Mouse (Mus musculus) splenic B cell, adult 2 months (primary cell): ENCODE data around the gene Creb5.

Source experiments
- DNase-seq: peaks from one replicate; pipeline ENCODE4 v3.0.0-alpha.2; 2011; ENCODE audit warnings: low read depth, low spot score
- H3K27me3 ChIP-seq: 2 replicates; pipeline ENCODE4 v1.6.1; 2012; ENCODE audit warnings: mild to moderate bottlenecking, low read length, moderate library complexity, mixed read lengths; ENCODE audit not compliant: control insufficient read depth, poor library complexity, insufficient read depth, severe bottlenecking
- H3K36me3 ChIP-seq: 2 replicates; pipeline ENCODE4 v1.6.1; 2012; ENCODE audit warnings: mild to moderate bottlenecking, low read length, moderate library complexity, mixed read lengths; ENCODE audit not compliant: control insufficient read depth, poor library complexity, insufficient read depth, severe bottlenecking

Gene Creb5

DNA sequence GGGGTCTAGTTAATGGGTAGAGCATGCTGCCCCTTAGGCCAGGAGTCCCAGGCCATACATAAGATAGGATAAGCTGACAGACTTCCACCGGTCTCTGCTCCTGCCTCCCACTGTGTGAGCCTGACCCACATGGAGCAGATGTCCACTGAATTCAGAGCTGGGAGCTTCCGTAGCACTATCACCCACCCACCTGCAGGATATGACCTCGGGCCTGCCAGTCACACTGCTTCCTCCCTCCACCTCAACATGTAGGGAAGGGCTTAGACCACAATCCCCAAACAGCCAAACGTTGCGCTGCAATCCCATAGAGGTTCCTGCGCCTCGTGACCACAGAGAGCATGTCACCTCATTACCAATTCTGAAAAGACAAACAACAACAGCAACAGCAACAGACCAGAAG is 293.3 kb downstream of the Creb5 start:
- Histone ChIP-seq H3K27me3 (no peaks in the 10 kb centered on the region), H3K36me3 (no peaks in the 10 kb centered on the region)
- no peak for DNase-seq

DNA sequence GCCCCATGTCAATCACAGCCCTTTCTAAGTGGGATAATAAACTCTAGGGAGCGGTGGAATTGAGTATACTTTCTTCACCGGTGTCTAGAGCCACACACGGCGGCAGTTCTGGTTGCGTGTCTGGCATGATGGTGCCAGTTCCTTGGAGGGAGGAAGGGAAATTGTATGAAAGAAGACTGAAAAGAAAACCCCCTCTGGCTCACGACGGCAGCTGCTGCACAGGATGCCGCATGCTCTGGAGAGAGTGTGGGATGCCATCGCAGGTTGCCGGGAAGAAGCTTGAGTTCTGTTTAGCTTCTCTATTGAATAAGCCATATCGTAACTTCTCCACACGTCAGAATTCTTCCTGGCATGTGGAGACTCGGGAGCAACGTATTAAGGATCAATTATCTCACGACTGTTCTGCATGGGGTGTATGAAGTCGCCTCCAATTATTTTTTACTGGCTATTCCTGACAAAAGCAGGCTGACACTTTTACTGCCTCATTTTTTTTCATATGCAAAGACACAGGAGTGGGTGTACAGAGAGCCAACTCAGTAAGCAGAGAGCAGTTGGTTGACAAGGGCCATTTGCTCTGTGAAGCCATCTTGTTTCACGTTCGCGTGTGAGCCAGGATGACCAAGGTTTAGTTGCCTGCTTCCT is 296.3 kb downstream of the Creb5 start:
- DNase-seq: no peak
- H3K27me3 ChIP-seq: no peaks in the 10 kb centered on the region
- no peaks in the 10 kb centered on the region for H3K36me3 ChIP-seq

DNA sequence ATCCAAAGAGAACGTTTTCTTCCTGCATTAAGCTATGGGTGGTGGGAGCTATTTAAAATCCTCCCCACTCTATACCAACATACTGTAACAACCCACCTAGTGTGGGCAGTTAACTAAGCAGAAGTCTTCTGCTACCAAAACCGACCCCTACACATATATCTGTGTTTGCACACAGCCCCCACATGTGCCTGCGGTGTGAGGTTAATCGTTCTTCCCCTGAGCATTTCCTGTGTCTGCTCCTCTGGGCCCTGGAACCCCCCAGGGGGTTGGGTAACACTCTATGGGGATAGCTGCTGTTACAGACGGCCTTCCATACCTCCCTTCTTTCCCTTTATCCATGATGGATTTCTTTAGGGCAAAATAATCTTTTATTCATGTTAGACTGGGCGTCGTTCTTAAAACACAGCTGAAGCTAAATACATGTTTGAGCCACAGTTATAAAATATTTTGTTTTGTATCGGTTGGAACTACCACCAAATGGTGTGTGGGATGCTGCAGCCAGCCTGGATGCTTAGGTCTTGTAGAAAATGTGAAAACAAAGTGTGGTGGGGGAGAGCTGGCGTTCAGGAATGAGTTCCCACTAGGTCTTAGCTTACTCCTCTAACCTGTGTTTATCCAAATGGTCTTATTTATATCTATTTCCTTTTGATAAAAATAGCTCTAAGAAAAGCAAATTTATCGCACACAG is 297.8 kb downstream of the Creb5 start:
- Histone ChIP-seq H3K36me3 (no peaks in the 10 kb centered on the region), H3K27me3 (no peaks in the 10 kb centered on the region)
- peak; percentile 9 for DNase-seq

DNA sequence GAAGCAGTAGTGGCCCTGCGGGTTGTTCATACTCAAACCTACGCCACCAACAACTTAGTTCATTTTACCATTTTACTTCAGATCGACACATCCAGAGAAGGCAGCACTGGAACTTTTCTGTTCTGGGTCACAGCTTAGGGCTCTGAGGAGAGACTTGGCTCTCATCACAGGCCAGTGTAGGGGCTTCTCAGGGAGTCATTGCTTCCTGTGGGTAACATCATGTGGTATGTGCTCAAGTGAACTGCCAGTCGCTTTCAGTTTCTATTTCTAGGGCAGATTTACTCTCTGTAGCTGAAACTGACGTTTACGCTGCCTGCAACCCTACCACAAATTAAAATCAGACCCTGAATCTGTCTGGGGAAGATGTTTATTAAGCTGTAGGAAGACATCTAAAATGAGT is 302.7 kb downstream of the Creb5 start:
- no peaks in the 10 kb centered on the region for H3K27me3 ChIP-seq
- peak; percentile 79 for DNase-seq
- H3K36me3 ChIP-seq: no peaks in the 10 kb centered on the region

DNA sequence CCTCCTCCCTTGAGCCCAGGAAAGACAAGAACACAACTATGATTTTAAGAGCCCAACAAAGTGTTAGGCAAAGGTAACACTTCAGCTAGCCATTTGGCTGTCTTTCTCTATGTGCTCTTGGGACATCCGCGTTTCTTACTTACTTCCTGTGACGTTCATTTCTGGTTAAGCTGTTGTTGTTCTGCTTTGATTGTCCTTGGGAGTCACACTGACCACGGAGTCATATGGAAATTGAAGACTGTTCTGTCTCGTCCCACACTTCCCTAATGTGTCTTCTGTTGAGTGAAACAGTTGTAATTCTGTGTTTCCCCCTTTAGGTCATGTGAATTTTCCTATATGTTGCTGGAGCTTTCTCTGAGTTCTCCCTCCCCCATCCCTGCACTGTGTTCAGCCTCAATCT is 305.2 kb downstream of the Creb5 start:
- Histone ChIP-seq H3K27me3 (no peaks in the 10 kb centered on the region), H3K36me3 (no peaks in the 10 kb centered on the region)
- DNase-seq: peak; percentile 40

DNA sequence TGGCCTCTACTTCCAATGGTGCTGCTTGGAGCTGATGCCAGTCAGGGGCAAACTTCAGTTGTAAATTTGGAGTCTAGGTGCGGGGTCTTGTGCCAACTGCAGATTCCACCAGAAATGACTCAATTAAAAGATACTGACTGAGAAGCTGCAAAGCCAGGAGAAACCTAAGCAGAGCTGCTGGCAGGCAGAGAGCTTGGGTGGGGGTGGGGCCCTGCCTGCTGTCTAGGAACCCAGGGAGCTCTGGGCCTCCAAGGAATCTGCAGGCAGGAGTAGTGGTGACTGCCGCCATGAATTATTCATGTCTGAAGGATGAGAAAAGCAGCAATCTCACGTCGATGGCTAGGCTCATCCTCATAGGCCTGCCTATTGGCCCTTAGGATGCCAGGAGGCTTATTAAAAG is 306.5 kb downstream of the Creb5 start:
- no peak for DNase-seq
- Histone ChIP-seq H3K36me3 (no peaks in the 10 kb centered on the region), H3K27me3 (no peaks in the 10 kb centered on the region)

DNA sequence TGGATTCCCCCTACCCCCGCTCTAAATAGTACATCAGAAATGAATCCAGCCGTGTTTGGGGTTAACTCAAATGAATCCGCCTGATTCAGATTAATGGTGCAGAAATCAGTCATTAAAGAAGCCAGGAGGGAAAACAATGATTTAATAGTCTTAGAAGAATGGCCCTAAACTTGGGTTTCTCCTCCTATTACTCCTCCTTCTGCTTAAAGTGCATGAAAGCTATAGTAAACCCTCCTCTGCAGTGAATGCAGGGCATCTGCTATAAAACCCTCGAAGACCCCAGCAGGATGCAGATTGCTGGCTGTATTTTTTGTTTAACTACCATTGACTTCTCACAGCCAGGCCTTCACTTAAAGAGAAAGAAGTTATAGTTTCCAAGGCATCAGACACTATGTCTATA is 307.2 kb downstream of the Creb5 start:
- Histone ChIP-seq H3K27me3 (no peaks in the 10 kb centered on the region), H3K36me3 (no peaks in the 10 kb centered on the region)
- DNase-seq: no peak

DNA sequence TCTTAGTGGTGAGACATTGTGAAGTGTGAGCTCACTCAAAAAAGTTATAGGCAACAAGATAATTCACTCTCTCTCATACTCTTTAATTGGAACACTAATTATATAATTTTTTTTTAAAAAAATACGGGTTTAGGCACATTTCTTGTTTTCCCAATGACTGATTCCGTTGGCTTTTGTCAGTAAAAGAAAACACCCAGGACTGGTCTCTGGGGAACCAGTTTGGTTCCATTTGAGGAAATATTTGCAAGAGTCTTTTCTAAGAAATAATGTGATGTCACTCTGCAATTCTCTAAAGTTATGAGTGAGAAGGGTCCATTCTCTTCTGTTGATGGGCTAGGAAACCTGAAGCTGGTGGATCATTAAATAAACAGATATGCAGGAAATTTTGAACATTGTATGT is 309.3 kb downstream of the Creb5 start:
- no peak for DNase-seq
- H3K36me3 ChIP-seq: no peaks in the 10 kb centered on the region
- no peaks in the 10 kb centered on the region for H3K27me3 ChIP-seq

DNA sequence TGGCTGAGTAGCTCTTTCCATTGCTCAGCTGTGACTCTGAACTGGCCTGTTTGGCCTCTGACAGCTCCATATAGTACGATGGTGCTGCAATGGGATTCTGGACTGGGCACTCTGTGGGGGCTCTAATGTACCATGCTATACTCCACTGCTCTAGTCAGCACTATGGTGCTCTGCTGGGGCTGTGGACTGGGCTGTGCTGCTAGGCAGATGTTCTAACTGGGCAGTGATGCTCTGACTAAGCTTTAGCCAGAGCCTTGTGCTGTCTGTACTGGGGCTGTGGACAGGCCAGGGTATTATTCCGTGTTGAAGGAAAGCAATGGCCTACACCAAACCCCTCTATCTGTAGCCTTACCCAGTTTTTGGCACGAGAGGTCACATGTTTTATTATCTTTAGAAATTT is 316.0 kb downstream of the Creb5 start:
- H3K27me3 ChIP-seq: no peaks in the 10 kb centered on the region
- no peaks in the 10 kb centered on the region for H3K36me3 ChIP-seq
- no peak for DNase-seq

DNA sequence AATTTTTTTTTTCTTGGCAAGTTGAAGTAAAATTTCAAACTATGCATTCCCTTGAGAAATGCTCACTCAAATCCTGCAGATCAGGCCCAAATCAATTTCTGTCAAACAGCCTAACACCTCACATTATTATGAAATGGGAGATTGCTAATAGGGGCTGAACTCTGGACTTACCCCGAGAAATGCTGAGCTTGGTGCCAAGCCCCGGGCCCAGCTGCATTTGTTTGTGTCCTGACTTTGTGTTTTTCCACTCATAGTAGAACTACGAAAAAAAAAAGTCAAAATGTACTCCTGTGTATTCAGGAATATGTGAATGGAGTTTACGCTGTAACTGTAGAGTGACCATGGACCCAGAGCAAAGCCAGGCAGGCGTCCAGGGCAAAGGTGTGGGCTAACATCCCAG is 316.6 kb downstream of the Creb5 start:
- no peaks in the 10 kb centered on the region for H3K36me3 ChIP-seq
- H3K27me3 ChIP-seq: no peaks in the 10 kb centered on the region
- no peak for DNase-seq

DNA sequence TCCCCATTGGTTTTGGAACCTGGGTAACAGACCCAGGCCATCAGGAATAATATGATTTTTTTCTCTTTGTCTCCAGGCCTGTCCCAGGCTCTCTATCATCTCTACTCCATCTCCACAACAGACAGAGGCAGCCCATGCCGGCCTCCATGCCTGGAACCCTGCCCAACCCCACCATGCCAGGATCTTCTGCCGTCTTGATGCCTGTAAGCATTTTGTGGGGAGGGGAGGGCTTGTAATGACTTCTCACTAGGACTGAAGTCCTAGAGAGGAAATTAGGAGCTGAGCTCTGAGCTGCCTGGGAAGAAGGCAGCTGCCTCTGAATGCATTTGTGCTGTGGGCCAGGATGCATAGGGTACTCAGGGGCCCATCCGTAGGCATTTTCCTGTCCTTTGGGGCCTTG is 317.3 kb downstream of the Creb5 start:
- no peak for DNase-seq
- Histone ChIP-seq H3K27me3 (no peaks in the 10 kb centered on the region), H3K36me3 (no peaks in the 10 kb centered on the region)

DNA sequence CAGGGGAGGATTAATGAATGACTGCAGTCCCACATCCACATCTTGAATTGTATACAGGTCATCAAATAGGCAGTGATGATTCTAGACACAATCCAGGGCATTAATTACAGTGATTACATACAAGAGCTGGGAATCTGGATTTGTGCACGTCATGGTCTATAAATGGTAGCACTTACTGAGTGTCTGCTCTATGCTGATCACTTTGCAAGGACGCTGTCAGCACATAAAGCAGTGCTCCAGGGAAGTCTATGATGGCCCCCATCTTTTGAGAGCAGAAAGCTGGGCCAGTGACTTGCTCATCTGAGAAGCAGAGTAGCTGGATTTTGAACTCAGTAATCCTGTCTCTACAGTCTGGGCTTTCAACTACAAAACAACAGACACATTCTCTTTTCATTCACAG is 318.1 kb downstream of the Creb5 start:
- Histone ChIP-seq H3K27me3 (no peaks in the 10 kb centered on the region), H3K36me3 (no peaks in the 10 kb centered on the region)
- DNase-seq: no peak

DNA sequence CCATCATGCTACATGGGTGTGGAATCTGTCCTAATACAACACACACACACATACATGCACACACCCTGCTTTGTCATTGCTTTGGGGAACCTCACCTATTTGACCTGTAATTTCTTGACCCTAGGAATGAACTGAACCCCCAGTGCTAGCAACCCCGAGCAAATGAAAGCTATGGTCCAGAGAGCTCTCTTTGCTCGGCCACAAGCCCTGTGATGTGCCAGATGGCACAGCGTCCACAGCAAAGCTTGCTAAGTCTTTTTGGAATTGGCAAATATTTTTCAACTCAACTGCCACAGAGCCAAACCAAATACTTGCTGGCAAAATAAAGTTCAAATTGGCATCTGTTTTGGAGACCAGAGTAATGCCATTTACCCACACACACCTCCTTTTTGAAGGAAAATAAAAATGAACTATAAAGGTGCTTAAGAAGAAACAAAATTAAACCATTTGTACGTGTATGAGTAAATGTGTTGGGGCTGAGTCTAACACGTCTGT is 324.4 kb downstream of the Creb5 start:
- no peak for DNase-seq
- no peaks in the 10 kb centered on the region for H3K27me3 ChIP-seq
- no peaks in the 10 kb centered on the region for H3K36me3 ChIP-seq

DNA sequence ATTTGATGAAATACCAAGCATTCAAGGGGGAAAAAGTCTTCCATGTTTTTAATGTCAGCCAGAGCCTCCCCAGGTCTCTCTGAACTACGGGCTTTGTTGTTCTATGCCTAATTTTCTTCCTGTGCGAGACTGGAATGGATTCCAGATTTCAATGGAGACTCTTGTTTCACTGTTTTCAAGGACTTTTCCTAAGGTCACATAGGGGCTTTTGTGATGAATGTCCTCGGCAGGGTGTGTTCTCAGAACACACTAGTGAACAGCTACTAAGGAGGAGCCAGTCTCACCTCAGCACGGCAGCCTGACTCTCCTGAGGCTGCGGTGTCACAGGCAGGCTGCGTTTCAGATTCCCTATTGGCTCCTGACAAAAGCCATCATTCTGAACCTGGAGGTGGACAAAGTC is 325.6 kb downstream of the Creb5 start:
- H3K36me3 ChIP-seq: no peaks in the 10 kb centered on the region
- no peak for DNase-seq
- H3K27me3 ChIP-seq: no peaks in the 10 kb centered on the region

DNA sequence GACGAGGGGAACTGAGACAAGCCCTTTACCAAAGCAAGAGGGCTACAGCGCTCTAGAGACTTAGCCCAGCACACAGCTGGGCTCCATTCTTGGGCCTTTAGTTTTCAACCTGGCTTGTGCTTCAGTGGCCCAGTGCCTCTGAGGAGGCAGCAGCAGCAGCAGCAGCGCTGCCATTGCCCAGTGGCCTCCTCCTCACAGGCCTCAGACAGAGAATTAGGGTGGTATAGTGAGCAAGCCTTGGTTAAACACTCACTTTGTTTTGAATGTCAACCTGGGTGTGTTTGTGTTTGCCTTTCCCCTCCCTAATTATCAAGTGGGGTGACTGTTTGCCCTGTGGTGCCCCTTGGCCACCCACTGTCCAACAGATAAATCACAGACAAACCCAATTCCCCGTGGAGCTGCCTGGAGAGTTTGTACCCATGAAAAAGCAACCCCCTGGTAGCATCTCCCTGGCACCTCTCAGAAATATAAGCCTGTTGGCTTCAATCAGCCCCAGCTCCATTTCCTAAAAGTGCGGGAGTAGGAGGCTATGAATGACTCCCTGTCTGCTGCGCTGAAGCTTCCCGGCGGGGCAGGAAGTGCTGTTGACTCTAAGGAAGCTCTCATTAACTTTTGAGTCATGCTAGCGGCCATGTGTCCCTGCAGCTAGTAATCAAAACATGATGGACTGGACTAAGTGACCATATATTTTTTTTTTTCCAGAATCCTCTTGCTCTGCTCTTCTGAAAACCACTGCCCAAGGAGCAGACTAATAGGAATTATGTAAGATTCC is 328.6 kb downstream of the Creb5 start:
- Histone ChIP-seq H3K27me3 (no peaks in the 10 kb centered on the region), H3K36me3 (no peaks in the 10 kb centered on the region)
- DNase-seq: no peak
